Mouse (Mus musculus): ENCODE results near the gene Vac14. TPM values are rescaled to one million over a fixed set of nuclear protein-coding genes. Genes with fewer than 3 reads are reported as not detected.

Gene Vac14
- polyA plus RNA-seq, 1 experiment: 26.8 TPM

GRCm38 (mm10) chr8:110633814-110634213 is 15.4 kb downstream of the Vac14 start:
- Histone ChIP-seq H3K4me3 (ENCODE audit: low read depth, low read length) (no peak overlapping the region), H3K4me1 (ENCODE audit: control insufficient read depth, insufficient read depth, insufficient read length, low read length) (no peaks in the 10 kb centered on the region), H3K36me3 (ENCODE audit: control insufficient read depth, insufficient read depth, low read length) (peaks cover 42% of the 10 kb centered on the region), H3K27me3 (ENCODE audit: control insufficient read depth, insufficient read depth, low read length) (no peaks in the 10 kb centered on the region), H3K27ac (ENCODE audit: insufficient read depth, low read depth, low read length) (no peak overlapping the region)
- WGBS: 92% methylated on average over 3 of the region's 3 CpGs
- TF ChIP-seq CTCF (IDR thresholded peaks at IDR 0.05; ENCODE audit: extremely low read depth, insufficient read length, insufficient replicate concordance, low read depth, low read length): no peak
- TF ChIP-seq POLR2A (IDR thresholded peaks at IDR 0.05; ENCODE audit: low read depth, low read length): no peak

GRCm38 (mm10) chr8:110636182-110636581 is 17.8 kb downstream of the Vac14 start:
- TF ChIP-seq CTCF (IDR thresholded peaks at IDR 0.05; ENCODE audit: extremely low read depth, insufficient read length, insufficient replicate concordance, low read depth, low read length) (no peak), POLR2A (IDR thresholded peaks at IDR 0.05; ENCODE audit: low read depth, low read length) (no peak)
- 95% methylated on average over 6 of the region's 6 CpGs for WGBS
- Histone ChIP-seq H3K4me1 (ENCODE audit: control insufficient read depth, insufficient read depth, insufficient read length, low read length) (no peaks in the 10 kb centered on the region), H3K27me3 (ENCODE audit: control insufficient read depth, insufficient read depth, low read length) (no peaks in the 10 kb centered on the region), H3K4me3 (ENCODE audit: low read depth, low read length) (no peak overlapping the region), H3K27ac (ENCODE audit: insufficient read depth, low read depth, low read length) (no peak overlapping the region), H3K36me3 (ENCODE audit: control insufficient read depth, insufficient read depth, low read length) (peaks cover 46% of the 10 kb centered on the region)

GRCm38 (mm10) chr8:110642331-110642730 is 23.9 kb downstream of the Vac14 start:
- 91% methylated on average over 5 of the region's 5 CpGs for WGBS
- no peak overlapping the region for H3K27ac ChIP-seq (ENCODE audit: insufficient read depth, low read depth, low read length)
- no peak for TF ChIP-seq CTCF (IDR thresholded peaks at IDR 0.05; ENCODE audit: extremely low read depth, insufficient read length, insufficient replicate concordance, low read depth, low read length)
- no peak for TF ChIP-seq POLR2A (IDR thresholded peaks at IDR 0.05; ENCODE audit: low read depth, low read length)
- H3K36me3 ChIP-seq (ENCODE audit: control insufficient read depth, insufficient read depth, low read length): peaks cover 19% of the 10 kb centered on the region
- H3K4me3 ChIP-seq (ENCODE audit: low read depth, low read length): no peak overlapping the region
- no peaks in the 10 kb centered on the region for H3K27me3 ChIP-seq (ENCODE audit: control insufficient read depth, insufficient read depth, low read length)
- peaks cover 2% of the 10 kb centered on the region; the same call in 1 of the 2 replicates for H3K4me1 ChIP-seq (ENCODE audit: control insufficient read depth, insufficient read depth, insufficient read length, low read length)

- 78% methylated on average over 4 of the region's 4 CpGs for WGBS
- peaks cover 17% of the 10 kb centered on the region for H3K36me3 ChIP-seq (ENCODE audit: control insufficient read depth, insufficient read depth, low read length)
Measured at GRCm38 (mm10) chr8:110643177-110643576, 24.8 kb downstream of the Vac14 start.

GRCm38 (mm10) chr8:110644422-110644821 is 26.0 kb downstream of the Vac14 start:
- Histone ChIP-seq H3K4me3 (ENCODE audit: low read depth, low read length) (no peak overlapping the region), H3K27ac (ENCODE audit: insufficient read depth, low read depth, low read length) (no peak overlapping the region), H3K36me3 (ENCODE audit: control insufficient read depth, insufficient read depth, low read length) (peaks cover 20% of the 10 kb centered on the region), H3K4me1 (ENCODE audit: control insufficient read depth, insufficient read depth, insufficient read length, low read length) (peaks cover 2% of the 10 kb centered on the region; the same call in 1 of the 2 replicates), H3K27me3 (ENCODE audit: control insufficient read depth, insufficient read depth, low read length) (no peaks in the 10 kb centered on the region)
- TF ChIP-seq POLR2A (IDR thresholded peaks at IDR 0.05; ENCODE audit: low read depth, low read length): no peak
- TF ChIP-seq CTCF (IDR thresholded peaks at IDR 0.05; ENCODE audit: extremely low read depth, insufficient read length, insufficient replicate concordance, low read depth, low read length): no peak
- WGBS: 76% methylated on average over 4 of the region's 4 CpGs

More at GRCm38 (mm10) chr8:110643177-110643576, 24.8 kb downstream of the Vac14 start:
- no peak overlapping the region for H3K4me3 ChIP-seq (ENCODE audit: low read depth, low read length)
- no peaks in the 10 kb centered on the region for H3K27me3 ChIP-seq (ENCODE audit: control insufficient read depth, insufficient read depth, low read length)
- H3K27ac ChIP-seq (ENCODE audit: insufficient read depth, low read depth, low read length): no peak overlapping the region
- peaks cover 2% of the 10 kb centered on the region; the same call in 1 of the 2 replicates for H3K4me1 ChIP-seq (ENCODE audit: control insufficient read depth, insufficient read depth, insufficient read length, low read length)
- TF ChIP-seq CTCF (IDR thresholded peaks at IDR 0.05; ENCODE audit: extremely low read depth, insufficient read length, insufficient replicate concordance, low read depth, low read length) (no peak), POLR2A (IDR thresholded peaks at IDR 0.05; ENCODE audit: low read depth, low read length) (no peak)

- Histone ChIP-seq H3K36me3 (ENCODE audit: control insufficient read depth, insufficient read depth, low read length) (peaks cover 20% of the 10 kb centered on the region), H3K27ac (ENCODE audit: insufficient read depth, low read depth, low read length) (no peak overlapping the region), H3K4me1 (ENCODE audit: control insufficient read depth, insufficient read depth, insufficient read length, low read length) (peaks cover 2% of the 10 kb centered on the region; the same call in 1 of the 2 replicates), H3K4me3 (ENCODE audit: low read depth, low read length) (no peak overlapping the region), H3K27me3 (ENCODE audit: control insufficient read depth, insufficient read depth, low read length) (no peaks in the 10 kb centered on the region)
- TF ChIP-seq CTCF (IDR thresholded peaks at IDR 0.05; ENCODE audit: extremely low read depth, insufficient read length, insufficient replicate concordance, low read depth, low read length): no peak
- no peak for TF ChIP-seq POLR2A (IDR thresholded peaks at IDR 0.05; ENCODE audit: low read depth, low read length)
- WGBS: 74% methylated on average over 2 of the region's 2 CpGs
Measured at GRCm38 (mm10) chr8:110644901-110645300, 26.5 kb downstream of the Vac14 start.

GRCm38 (mm10) chr8:110645340-110645739 is 27.0 kb downstream of the Vac14 start:
- Histone ChIP-seq H3K4me3 (ENCODE audit: low read depth, low read length) (no peak overlapping the region), H3K27me3 (ENCODE audit: control insufficient read depth, insufficient read depth, low read length) (no peaks in the 10 kb centered on the region), H3K4me1 (ENCODE audit: control insufficient read depth, insufficient read depth, insufficient read length, low read length) (peaks cover 2% of the 10 kb centered on the region; the same call in 1 of the 2 replicates), H3K36me3 (ENCODE audit: control insufficient read depth, insufficient read depth, low read length) (peaks cover 17% of the 10 kb centered on the region), H3K27ac (ENCODE audit: insufficient read depth, low read depth, low read length) (no peak overlapping the region)
- TF ChIP-seq POLR2A (IDR thresholded peaks at IDR 0.05; ENCODE audit: low read depth, low read length) (no peak), CTCF (IDR thresholded peaks at IDR 0.05; ENCODE audit: extremely low read depth, insufficient read length, insufficient replicate concordance, low read depth, low read length) (no peak)
- WGBS: 92% methylated on average over 3 of the region's 3 CpGs

All from small intestine, adult 2 months (tissue).